Comparison of ENCODE assay signal across 8 mouse cellular contexts in the genomic region with DNA sequence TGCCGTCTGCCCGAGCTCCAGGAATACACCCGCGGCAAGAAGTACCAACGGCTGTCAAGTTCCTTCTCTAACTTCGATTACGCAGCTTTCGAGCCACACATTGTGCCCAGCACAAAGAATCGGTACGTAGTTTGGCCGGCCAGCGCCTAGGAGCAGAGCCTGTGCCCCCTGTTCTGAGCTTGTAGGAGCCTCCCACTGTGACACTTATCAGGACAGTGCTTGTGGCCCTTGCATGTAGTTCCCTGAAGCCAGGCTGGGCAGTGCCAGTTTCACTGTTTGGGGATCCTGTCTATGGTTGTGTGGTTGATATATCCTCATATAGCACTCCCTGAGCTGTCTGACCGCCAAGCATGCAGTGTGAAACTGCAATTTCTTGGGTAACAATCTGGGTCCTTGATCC. TPM values are rescaled to one million over a fixed set of nuclear protein-coding genes. Genes with fewer than 3 reads are reported as not detected.
DNase-seq lines count a peak whose midpoint lies in the region; ATAC-seq and TF ChIP-seq lines count a peak whose summit lies in the region.

No protein-coding gene starts in this region.

- no peak for TF ChIP-seq CTCF in G1E (IDR thresholded peaks at IDR 0.05; ENCODE audit: low read depth, low read length)

- peaks cover 73% of the 10 kb centered on the region for H3K36me3 ChIP-seq in heart, embryonic 14.5 days (ENCODE audit: control insufficient read depth, insufficient read depth, low read length)
- H3K36me3 ChIP-seq in G1E (replicated peaks): peaks cover 87% of the 10 kb centered on the region
- peaks cover 27% of the 10 kb centered on the region for H3K36me3 ChIP-seq in hindbrain, embryonic 11.5 days (ENCODE audit: control insufficient read depth, insufficient read depth, low read length)

- H3K27ac ChIP-seq in heart, embryonic 14.5 days (replicated peaks in 1 of 2; ENCODE audit: control insufficient read depth in 1 of 2, insufficient read depth in 1 of 2, low read depth in 2 of 2, low read length in 2 of 2): peak overlapping the region; percentile 62 to 66
- no peak overlapping the region; the same call in 1 of the 2 replicates for H3K27ac ChIP-seq in hindbrain, embryonic 11.5 days (ENCODE audit: low read depth, low read length)

- intact Hi-C loops in left cerebral cortex, postnatal 10 days (cut with DNase I): no loop called here

- no peak for DNase-seq in heart, adult 18-20 months
- no peak for DNase-seq in G1E (ENCODE audit: low spot score)
- no peak for DNase-seq in hindbrain, embryonic 11.5 days (ENCODE audit: low spot score)
- no peak for DNase-seq in urinary bladder, postnatal 4 days (ENCODE audit: low spot score in 2 of 2)
- no peak for DNase-seq in gastrocnemius, postnatal 4 days (ENCODE audit: low spot score in 2 of 2)
- DNase-seq in left cerebral cortex, postnatal 10 days (ENCODE audit: extremely low spot score in 1 of 2, low spot score in 2 of 2): no peak

- WGBS in heart, embryonic 14.5 days: 2% methylated on average over 13 of the region's 13 CpGs
- WGBS in hindbrain, embryonic 11.5 days: 1% methylated on average over 13 of the region's 13 CpGs

- peak overlapping the region; percentile 74 to 77 for H3K4me3 ChIP-seq in heart, embryonic 14.5 days (ENCODE audit: control insufficient read depth in 1 of 2, insufficient read depth in 1 of 2, low read depth in 1 of 2, low read length in 2 of 2)
- peak overlapping the region; percentile 86 for H3K4me3 ChIP-seq in G1E (ENCODE audit: low read depth, low read length)
- H3K4me3 ChIP-seq in hindbrain, embryonic 11.5 days (ENCODE audit: low read depth, low read length): peak overlapping the region; percentile 65

- no peak for ATAC-seq in heart, embryonic 14.5 days (ENCODE audit: insufficient number of reproducible peaks, insufficient read depth, low FRiP score, low read depth)
- ATAC-seq in G1E (ENCODE audit: extremely low read depth, insufficient number of reproducible peaks, low FRiP score, poor library complexity, severe bottlenecking): no peak
- ATAC-seq in hindbrain, embryonic 11.5 days (ENCODE audit: low FRiP score): peak; percentile 18; the same call in 1 of the 2 replicates
- peak; percentile 46 for ATAC-seq in megakaryocyte-erythroid progenitor cell, adult 5-6 weeks (replicated peaks; ENCODE audit: low FRiP score, low TSS enrichment, poor library complexity, severe bottlenecking)

- H3K4me1 ChIP-seq in heart, embryonic 14.5 days (ENCODE audit: control insufficient read depth in 2 of 2, insufficient read depth in 2 of 2, low read length in 2 of 2): peaks cover 22 to 32% of the 10 kb centered on the region in 2 experiments
- peaks cover 85% of the 10 kb centered on the region for H3K4me1 ChIP-seq in G1E (ENCODE audit: insufficient read depth, low read depth, low read length)
- peaks cover 11% of the 10 kb centered on the region for H3K4me1 ChIP-seq in hindbrain, embryonic 11.5 days (replicated peaks; ENCODE audit: control insufficient read depth, insufficient read depth, low read length)

- peak overlapping the region; percentile 87 for H3K9ac ChIP-seq in heart, embryonic 14.5 days (ENCODE audit: low read length)
- H3K9ac ChIP-seq in hindbrain, embryonic 11.5 days (ENCODE audit: low read depth, low read length): peak overlapping the region; percentile 62

- no peaks in the 10 kb centered on the region for H3K9me3 ChIP-seq in heart, embryonic 14.5 days (ENCODE audit: control insufficient read depth, low read length)
- H3K9me3 ChIP-seq in G1E (replicated peaks): no peaks in the 10 kb centered on the region
- H3K9me3 ChIP-seq in hindbrain, embryonic 11.5 days (ENCODE audit: control insufficient read depth, low read length): no peaks in the 10 kb centered on the region

- H3K27me3 ChIP-seq in heart, embryonic 14.5 days (ENCODE audit: control insufficient read depth, insufficient read depth, low read length): no peaks in the 10 kb centered on the region
- no peaks in the 10 kb centered on the region for H3K27me3 ChIP-seq in G1E (ENCODE audit: insufficient read depth, low read length)
- no peaks in the 10 kb centered on the region for H3K27me3 ChIP-seq in hindbrain, embryonic 11.5 days (ENCODE audit: control insufficient read depth, insufficient read depth, low read length)

- peak overlapping the region; percentile 98 for H3K4me2 ChIP-seq in heart, embryonic 14.5 days (ENCODE audit: low read length)
- peak overlapping the region; percentile 96 for H3K4me2 ChIP-seq in hindbrain, embryonic 11.5 days (replicated peaks; ENCODE audit: low read depth, low read length)

RNA-seq across cellular contexts. Expression of a gene that starts 0.4 kb away (rescaled TPM):
- polyA plus RNA-seq in heart, embryonic 14.5 days (2014; fragmentation: Nextera tagmentation; extraction: Ambion mirVana): 44.8 and 48.4 TPM in 2 replicates
- 10 to 100 TPM; 61.3 to 61.6 TPM for total RNA-seq in heart, adult 18-20 months (2021)
- total RNA-seq in G1E (2014; fragmentation: Nextera tagmentation): 119 and 128 TPM in 2 replicates
- total RNA-seq in G1E (2017): 85.6 and 102 TPM in 2 replicates
- polyA plus RNA-seq in G1E (2012): 25.5 and 38.1 TPM in 2 replicates
- polyA plus RNA-seq in hindbrain, embryonic 11.5 days (2014; fragmentation: Nextera tagmentation; extraction: Ambion mirVana): 52.9 and 53.9 TPM in 2 replicates
- 50.5 and 58.4 TPM in 2 replicates for total RNA-seq in megakaryocyte-erythroid progenitor cell, adult 5-6 weeks (2014; fragmentation: Nextera tagmentation)
- total RNA-seq in megakaryocyte-erythroid progenitor cell, adult 5-6 weeks (2017): 38.0 and 41.7 TPM in 2 replicates
- 10 to 100 TPM; 38.9 to 44.9 TPM for total RNA-seq in gastrocnemius, postnatal 4 days (2021)
- 10 to 100 TPM; 90.8 to 97.8 TPM for total RNA-seq in left cerebral cortex, postnatal 10 days (2021)

RNA-seq across cellular contexts. Expression of a gene that starts 0.6 kb away (rescaled TPM):
- polyA plus RNA-seq in heart, embryonic 14.5 days (2014; fragmentation: Nextera tagmentation; extraction: Ambion mirVana): 26.2 and 28.4 TPM in 2 replicates
- total RNA-seq in heart, adult 18-20 months (2021): 10 to 100 TPM; 12.8 to 15.3 TPM
- total RNA-seq in G1E (2014; fragmentation: Nextera tagmentation) (69.6 and 91.3 TPM in 2 replicates), G1E (2017) (73.8 and 81.8 TPM in 2 replicates)
- 5.7 and 11.1 TPM in 2 replicates for polyA plus RNA-seq in G1E (2012)
- 44.6 and 50.7 TPM in 2 replicates for polyA plus RNA-seq in hindbrain, embryonic 11.5 days (2014; fragmentation: Nextera tagmentation; extraction: Ambion mirVana)
- 68.8 and 80.3 TPM in 2 replicates for total RNA-seq in megakaryocyte-erythroid progenitor cell, adult 5-6 weeks (2014; fragmentation: Nextera tagmentation)
- 118 and 146 TPM in 2 replicates for total RNA-seq in megakaryocyte-erythroid progenitor cell, adult 5-6 weeks (2017)
- 10 to 100 TPM; 15.5 to 17.8 TPM for total RNA-seq in gastrocnemius, postnatal 4 days (2021)
- 10 to 100 TPM; 35.2 to 36.0 TPM for total RNA-seq in left cerebral cortex, postnatal 10 days (2021)

RNA-seq across cellular contexts. Expression of a gene that starts 6.2 kb away (rescaled TPM):
- polyA plus RNA-seq in heart, embryonic 14.5 days (2014; fragmentation: Nextera tagmentation; extraction: Ambion mirVana): 410 and 428 TPM in 2 replicates
- 100 to 1,000 TPM; 282 to 289 TPM for total RNA-seq in heart, adult 18-20 months (2021)
- total RNA-seq in G1E (2014; fragmentation: Nextera tagmentation) (1,025 and 1,074 TPM in 2 replicates), G1E (2017) (2,095 and 2,519 TPM in 2 replicates)
- 4,098 and 5,305 TPM in 2 replicates for polyA plus RNA-seq in G1E (2012)
- 627 and 628 TPM in 2 replicates for polyA plus RNA-seq in hindbrain, embryonic 11.5 days (2014; fragmentation: Nextera tagmentation; extraction: Ambion mirVana)
- 2,329 and 2,826 TPM in 2 replicates for total RNA-seq in megakaryocyte-erythroid progenitor cell, adult 5-6 weeks (2014; fragmentation: Nextera tagmentation)
- 2,192 and 2,459 TPM in 2 replicates for total RNA-seq in megakaryocyte-erythroid progenitor cell, adult 5-6 weeks (2017)
- total RNA-seq in gastrocnemius, postnatal 4 days (2021): 100 to 1,000 TPM; 463 to 500 TPM
- total RNA-seq in left cerebral cortex, postnatal 10 days (2021): 100 to 1,000 TPM; 311 to 325 TPM

RNA-seq across cellular contexts. Expression of a gene that starts 6.3 kb away (rescaled TPM):
- 34.3 and 38.2 TPM in 2 replicates for polyA plus RNA-seq in heart, embryonic 14.5 days (2014; fragmentation: Nextera tagmentation; extraction: Ambion mirVana)
- total RNA-seq in heart, adult 18-20 months (2021): 10 to 100 TPM; 24.7 to 25.6 TPM
- total RNA-seq in G1E (2014; fragmentation: Nextera tagmentation): 10.8 and 18.4 TPM in 2 replicates
- total RNA-seq in G1E (2017): 24.6 and 26.0 TPM in 2 replicates
- polyA plus RNA-seq in G1E (2012): 75.9 and 83.9 TPM in 2 replicates
- polyA plus RNA-seq in hindbrain, embryonic 11.5 days (2014; fragmentation: Nextera tagmentation; extraction: Ambion mirVana): 77.3 and 88.9 TPM in 2 replicates
- total RNA-seq in megakaryocyte-erythroid progenitor cell, adult 5-6 weeks (2014; fragmentation: Nextera tagmentation): 24.7 and 37.6 TPM in 2 replicates
- 14.4 and 20.2 TPM in 2 replicates for total RNA-seq in megakaryocyte-erythroid progenitor cell, adult 5-6 weeks (2017)
- total RNA-seq in gastrocnemius, postnatal 4 days (2021): 10 to 100 TPM; 30.6 to 34.7 TPM
- total RNA-seq in left cerebral cortex, postnatal 10 days (2021): 10 to 100 TPM; 44.3 TPM

RNA-seq across cellular contexts. Expression of a gene that starts 14.1 kb away (rescaled TPM):
- 7.6 and 9.6 TPM in 2 replicates for polyA plus RNA-seq in heart, embryonic 14.5 days (2014; fragmentation: Nextera tagmentation; extraction: Ambion mirVana)
- total RNA-seq in heart, adult 18-20 months (2021): 10 to 100 TPM; 11.7 to 14.2 TPM
- 20.7 and 37.9 TPM in 2 replicates for total RNA-seq in G1E (2014; fragmentation: Nextera tagmentation)
- 33.9 and 34.8 TPM in 2 replicates for total RNA-seq in G1E (2017)
- polyA plus RNA-seq in G1E (2012): 48.0 and 52.5 TPM in 2 replicates
- polyA plus RNA-seq in hindbrain, embryonic 11.5 days (2014; fragmentation: Nextera tagmentation; extraction: Ambion mirVana): 16.7 and 18.4 TPM in 2 replicates
- 36.2 and 43.7 TPM in 2 replicates for total RNA-seq in megakaryocyte-erythroid progenitor cell, adult 5-6 weeks (2014; fragmentation: Nextera tagmentation)
- total RNA-seq in megakaryocyte-erythroid progenitor cell, adult 5-6 weeks (2017): 51.1 and 74.0 TPM in 2 replicates
- total RNA-seq in gastrocnemius, postnatal 4 days (2021): 10 to 100 TPM; 15.7 to 17.6 TPM
- total RNA-seq in left cerebral cortex, postnatal 10 days (2021): 10 to 100 TPM; 30.9 to 32.0 TPM

Comparison
In these comparisons a context has a peak if more than half of its experiments do, and no peak if none do; other contexts are left out.
1. ATAC-seq: peak in hindbrain, embryonic 11.5 days (single experiment) and megakaryocyte-erythroid progenitor cell, adult 5-6 weeks (single experiment); none in heart, embryonic 14.5 days (single experiment) and G1E (single experiment).
2. Peak in every context shown above with its lines, with median percentiles within 50 percentile points of each other: H3K4me3 ChIP-seq.